7 mouse cellular contexts compared by ENCODE assay signal in the genomic region with DNA sequence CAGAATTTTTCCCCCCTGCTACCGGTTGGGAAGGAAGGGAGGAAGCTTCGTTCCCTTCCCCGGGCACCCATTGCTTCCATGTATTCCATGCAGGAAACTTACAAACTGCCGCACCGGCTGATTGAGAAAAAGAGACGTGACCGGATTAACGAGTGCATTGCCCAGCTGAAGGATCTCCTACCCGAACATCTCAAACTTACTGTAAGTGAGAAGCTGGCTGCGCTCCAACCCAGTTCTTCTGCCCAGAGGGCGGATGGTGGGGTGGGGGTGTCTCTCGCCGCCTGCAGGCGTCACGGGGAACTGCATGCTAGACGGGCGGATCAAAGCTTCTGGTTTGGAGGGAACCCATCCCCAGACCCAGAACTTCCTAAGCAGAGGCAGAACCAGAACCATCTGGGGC. TPM values are rescaled to one million over a fixed set of nuclear protein-coding genes. Genes with fewer than 3 reads are reported as not detected.
DNase-seq lines count a peak whose midpoint lies in the region; ATAC-seq and TF ChIP-seq lines count a peak whose summit lies in the region.

No protein-coding gene starts in this region.

- H3K9ac ChIP-seq in intestine, postnatal 0 days (ENCODE audit: low read depth, low read length) = peak overlapping the region; percentile 83
- H3K9ac ChIP-seq in midbrain, embryonic 11.5 days (ENCODE audit: low read length) = no peak overlapping the region

- H3K27me3 ChIP-seq in intestine, postnatal 0 days (replicated peaks; ENCODE audit: control insufficient read depth, insufficient read depth, low read length) = no peaks in the 10 kb centered on the region
- peaks cover 23% of the 10 kb centered on the region for H3K27me3 ChIP-seq in midbrain, embryonic 11.5 days (ENCODE audit: control insufficient read depth, insufficient read depth, low read length)

- H3K36me3 ChIP-seq in intestine, postnatal 0 days (ENCODE audit: control insufficient read depth, insufficient read depth) = peaks cover 20% of the 10 kb centered on the region
- H3K36me3 ChIP-seq in midbrain, embryonic 11.5 days (ENCODE audit: control insufficient read depth, insufficient read depth, low read length) = no peaks in the 10 kb centered on the region

- 0 out of 2 replicates have a peak, but pooled peaks cover 6% of the 10 kb centered on the region for H3K4me1 ChIP-seq in intestine, postnatal 0 days (replicated peaks; ENCODE audit: control insufficient read depth, insufficient read depth, low read length)
- peaks cover 8% of the 10 kb centered on the region for H3K4me1 ChIP-seq in midbrain, embryonic 11.5 days (ENCODE audit: control insufficient read depth, insufficient read depth, low read length)

- 0% methylated on average over 17 of the region's 17 CpGs for WGBS in intestine, postnatal 0 days
- WGBS in midbrain, embryonic 11.5 days = 1% methylated on average over 17 of the region's 17 CpGs

- peak overlapping the region; percentile 69 for H3K4me3 ChIP-seq in intestine, postnatal 0 days (ENCODE audit: low read depth, low read length)
- peak overlapping the region; percentile 52 for H3K4me3 ChIP-seq in midbrain, embryonic 11.5 days (ENCODE audit: low read depth, low read length)

- H3K27ac ChIP-seq in intestine, postnatal 0 days (ENCODE audit: low read depth, low read length) = peak overlapping the region; percentile 100
- H3K27ac ChIP-seq in midbrain, embryonic 11.5 days (ENCODE audit: low read depth, low read length) = no peak overlapping the region

- peak; percentile 93 to 97 for DNase-seq in adrenal gland, adult (ENCODE audit: inconsistent age in 2 of 2, low spot score in 1 of 2)
- DNase-seq in embryo, embryonic 11 days = peak; percentile 86
- DNase-seq in gastrocnemius, postnatal 4 days (ENCODE audit: low spot score in 2 of 2) = peak; percentile 93 to 96
- peak; percentile 91 for DNase-seq in left cerebral cortex, postnatal 4 days
- peak; percentile 97 for DNase-seq in midbrain, embryonic 11.5 days (ENCODE audit: low spot score, missing footprints)
- DNase-seq in skeletal muscle tissue, adult 2 months (ENCODE audit: low read depth, low spot score) = peak; percentile 97

- intact Hi-C loops in left cerebral cortex, postnatal 4 days (cut with DNase I) = loop anchor here (5.0 kb wide), 2 partner anchors 51 to 244 kb away; no protein-coding TSS in a partner anchor

- ATAC-seq in intestine, postnatal 0 days = no peak
- ATAC-seq in midbrain, embryonic 11.5 days (ENCODE audit: low FRiP score) = no peak

- peak overlapping the region; percentile 82 for H3K4me2 ChIP-seq in intestine, postnatal 0 days (replicated peaks; ENCODE audit: low read depth)
- H3K4me2 ChIP-seq in midbrain, embryonic 11.5 days = peak overlapping the region; percentile 99

- no peaks in the 10 kb centered on the region for H3K9me3 ChIP-seq in intestine, postnatal 0 days (ENCODE audit: control insufficient read depth)
- no peaks in the 10 kb centered on the region for H3K9me3 ChIP-seq in midbrain, embryonic 11.5 days (ENCODE audit: control insufficient read depth, low read length)

- peak; percentile 96 for TF ChIP-seq CTCF in intestine, postnatal 0 days (IDR thresholded peaks at IDR 0.05; ENCODE audit: low read depth)

RNA-seq across cellular contexts. Expression of gene Bhlhe40, which starts 1.0 kb away (rescaled TPM):
- total RNA-seq in gastrocnemius, postnatal 4 days (2021) = 10 to 100 TPM; 58.2 to 82.9 TPM
- 78.9 and 90.2 TPM in 2 replicates for polyA plus RNA-seq in intestine, postnatal 0 days (2015; fragmentation: Nextera tagmentation; extraction: Ambion mirVana)
- total RNA-seq in left cerebral cortex, postnatal 4 days (2021) = 10 to 100 TPM; 33.1 to 35.4 TPM
- 1.7 and 2.1 TPM in 2 replicates for polyA plus RNA-seq in midbrain, embryonic 11.5 days (2014; fragmentation: Nextera tagmentation; extraction: Ambion mirVana)
